Mouse (Mus musculus) heart, embryonic 11.5 days (tissue): Measurements from ENCODE around the gene Slain2. TPM values are rescaled to one million over a fixed set of nuclear protein-coding genes. Genes with fewer than 3 reads are reported as not detected.

Experiments
- ATAC-seq: fragments of 200-750 bp; cut with Nextera tagmentation; replicated peaks from 2 replicates; pipeline ENCODE4 v1.8.0; 2017; ENCODE audit warnings: moderate library complexity; ENCODE audit not compliant: insufficient number of reproducible peaks, low FRiP score, low TSS enrichment
- H3K27ac ChIP-seq: fragments of 300-500 bp; sonication (generic); 2 replicates; pipeline ENCODE4 v1.5.1; 2014; ENCODE audit warnings: mild to moderate bottlenecking, low read depth, low read length
- H3K27me3 ChIP-seq: fragments of 300-500 bp; sonication (generic); 2 replicates; pipeline ENCODE4 v1.6.1; 2014; ENCODE audit warnings: mild to moderate bottlenecking, low read length, mixed read lengths; ENCODE audit not compliant: control insufficient read depth, insufficient read depth
- H3K36me3 ChIP-seq: fragments of 300-500 bp; sonication (generic); 2 replicates; pipeline ENCODE4 v1.6.1; 2014; ENCODE audit warnings: mild to moderate bottlenecking, low read length, moderate library complexity, mixed read lengths; ENCODE audit not compliant: control insufficient read depth, insufficient read depth
- H3K4me1 ChIP-seq: fragments of 300-500 bp; sonication (generic); 2 replicates; pipeline ENCODE4 v1.6.1; 2014; ENCODE audit warnings: low read length; ENCODE audit not compliant: control insufficient read depth, insufficient read depth
- H3K4me2 ChIP-seq: fragments of 300-500 bp; sonication (generic); 2 replicates; pipeline ENCODE4 v1.6.1; 2014; ENCODE audit warnings: mild to moderate bottlenecking, moderate library complexity
- H3K4me3 ChIP-seq: fragments of 300-500 bp; sonication (generic); 2 replicates; pipeline ENCODE4 v1.5.1; 2014; ENCODE audit warnings: low read depth, low read length
- H3K9ac ChIP-seq: fragments of 300-500 bp; sonication (generic); 2 replicates; pipeline ENCODE4 v1.6.1; 2014; ENCODE audit warnings: mild to moderate bottlenecking, low read depth, low read length, moderate library complexity
- H3K9me3 ChIP-seq: fragments of 300-500 bp; sonication (generic); replicated peaks from 2 replicates; pipeline ENCODE4 v1.6.1; 2016; ENCODE audit warnings: low read length; ENCODE audit not compliant: control insufficient read depth
- WGBS: fragments of 180-500 bp; shearing (Covaris S2); extraction: QIAGEN DNeasy Blood & Tissue Kit; methylation state at CpG from one replicate; pipeline ENCODE4 v1.1.7; 2014; ENCODE audit not compliant: insufficient replicate concordance; 5-methylcytosine and 5-hydroxymethylcytosine counted together
- polyA plus RNA-seq: library from polyadenylated mRNA; unstranded; fragments of >200 nt; fragmentation: Nextera tagmentation; extraction: Ambion mirVana; gene quantifications from 2 replicates; pipeline ENCODE4 v1.2.1, GENCODE M21; 2014

Gene Slain2
- polyA plus RNA-seq, 1 experiment from 2014 or later = 23.1 TPM

- WGBS = 20% methylated on average over 5 of the region's 5 CpGs
- Histone ChIP-seq H3K4me3 (no peak overlapping the region), H3K4me2 (no peak overlapping the region), H3K4me1 (peaks cover 11% of the 10 kb centered on the region; the same call in 1 of the 2 replicates), H3K36me3 (no peaks in the 10 kb centered on the region), H3K27ac (no peak overlapping the region), H3K27me3 (no peaks in the 10 kb centered on the region), H3K9ac (no peak overlapping the region), H3K9me3 (no peaks in the 10 kb centered on the region)
- no peak for ATAC-seq
Observed at GRCm38 (mm10) chr5:72879736-72880135, 34.4 kb upstream of the Slain2 start.

- ATAC-seq = no peak
- peak overlapping the region; percentile 80 for H3K27ac ChIP-seq
Observed at GRCm38 (mm10) chr5:72881748-72882411, 32.2 kb upstream of the Slain2 start.

GRCm38 (mm10) chr5:72882412-72882765, 31.7 kb upstream of the Slain2 start:
- H3K4me1 ChIP-seq = peaks cover 5% of the 10 kb centered on the region; the same call in 1 of the 2 replicates
- no peaks in the 10 kb centered on the region for H3K27me3 ChIP-seq
- 35% methylated on average over 2 of the region's 2 CpGs for WGBS
- no peaks in the 10 kb centered on the region for H3K36me3 ChIP-seq
- peak; percentile 76 for ATAC-seq
- H3K27ac ChIP-seq = peak overlapping the region; percentile 80
- 0 out of 2 replicates have a peak overlapping the region, but pooled peaks have one; percentile 8 for H3K4me2 ChIP-seq
- H3K4me3 ChIP-seq = no peak overlapping the region
- no peak overlapping the region for H3K9ac ChIP-seq
- no peaks in the 10 kb centered on the region for H3K9me3 ChIP-seq

More at GRCm38 (mm10) chr5:72881748-72882411, 32.2 kb upstream of the Slain2 start:
- H3K4me1 ChIP-seq = peaks cover 5% of the 10 kb centered on the region; the same call in 1 of the 2 replicates
- no peaks in the 10 kb centered on the region for H3K9me3 ChIP-seq
- H3K9ac ChIP-seq = no peak overlapping the region
- H3K36me3 ChIP-seq = no peaks in the 10 kb centered on the region
- no peaks in the 10 kb centered on the region for H3K27me3 ChIP-seq
- 63% methylated on average over 12 of the region's 12 CpGs for WGBS
- 0 out of 2 replicates have a peak overlapping the region, but pooled peaks have one; percentile 8 for H3K4me2 ChIP-seq
- H3K4me3 ChIP-seq = no peak overlapping the region

GRCm38 (mm10) chr5:72883706-72884105, 30.4 kb upstream of the Slain2 start:
- Histone ChIP-seq H3K9ac (no peak overlapping the region), H3K4me2 (no peak overlapping the region), H3K4me3 (no peak overlapping the region), H3K4me1 (peaks cover 5% of the 10 kb centered on the region; the same call in 1 of the 2 replicates), H3K27ac (no peak overlapping the region), H3K36me3 (no peaks in the 10 kb centered on the region), H3K27me3 (no peaks in the 10 kb centered on the region), H3K9me3 (no peaks in the 10 kb centered on the region)
- 75% methylated on average over 3 of the region's 3 CpGs for WGBS
- no peak for ATAC-seq

GRCm38 (mm10) chr5:72886458-72887222, 27.5 kb upstream of the Slain2 start:
- 83% methylated on average over 18 of the region's 19 CpGs for WGBS
- Histone ChIP-seq H3K4me1 (peaks cover 5% of the 10 kb centered on the region; the same call in 1 of the 2 replicates), H3K36me3 (no peaks in the 10 kb centered on the region), H3K9me3 (no peaks in the 10 kb centered on the region), H3K9ac (no peak overlapping the region), H3K27ac (no peak overlapping the region), H3K4me2 (no peak overlapping the region), H3K27me3 (no peaks in the 10 kb centered on the region), H3K4me3 (no peak overlapping the region)
- no peak for ATAC-seq

- Histone ChIP-seq H3K4me2 (no peak overlapping the region), H3K27me3 (no peaks in the 10 kb centered on the region), H3K4me3 (no peak overlapping the region), H3K27ac (no peak overlapping the region), H3K9ac (no peak overlapping the region), H3K9me3 (no peaks in the 10 kb centered on the region), H3K36me3 (no peaks in the 10 kb centered on the region), H3K4me1 (no peaks in the 10 kb centered on the region)
- ATAC-seq = no peak
- WGBS = 88% methylated on average over 7 of the region's 7 CpGs
Observed at GRCm38 (mm10) chr5:72888260-72888659, 25.8 kb upstream of the Slain2 start.

GRCm38 (mm10) chr5:72891534-72891933, 22.6 kb upstream of the Slain2 start:
- no peak for ATAC-seq
- Histone ChIP-seq H3K36me3 (no peaks in the 10 kb centered on the region), H3K4me2 (peak overlapping the region; percentile 40; the same call in 1 of the 2 replicates), H3K9ac (no peak overlapping the region), H3K27me3 (no peaks in the 10 kb centered on the region), H3K4me1 (0 out of 2 replicates have a peak, but pooled peaks cover under 1% of the 10 kb centered on the region), H3K9me3 (no peaks in the 10 kb centered on the region), H3K4me3 (no peak overlapping the region), H3K27ac (no peak overlapping the region)
- WGBS = 2% methylated on average over 12 of the region's 12 CpGs

- Histone ChIP-seq H3K9ac (no peak overlapping the region), H3K4me3 (no peak overlapping the region), H3K36me3 (no peaks in the 10 kb centered on the region), H3K9me3 (no peaks in the 10 kb centered on the region), H3K27me3 (no peaks in the 10 kb centered on the region), H3K27ac (no peak overlapping the region), H3K4me1 (peaks cover 13% of the 10 kb centered on the region; the same call in 1 of the 2 replicates), H3K4me2 (no peak overlapping the region)
- no peak for ATAC-seq
- WGBS = 61% methylated on average over 5 of the region's 5 CpGs
Observed at GRCm38 (mm10) chr5:72893987-72894386, 20.1 kb upstream of the Slain2 start.
